Mouse (Mus musculus) layer of hippocampus, adult 9-10 months (tissue): ENCODE results near the gene Dcaf1.
A peak's percentile ranks its signal among the peaks of the same experiment; 100 is the strongest.

Experiments used
- DNase-seq: peaks from one replicate; pipeline ENCODE4 v3.0.0; 2022; ENCODE audit warnings: low spot score

Dcaf1 gene

DNA sequence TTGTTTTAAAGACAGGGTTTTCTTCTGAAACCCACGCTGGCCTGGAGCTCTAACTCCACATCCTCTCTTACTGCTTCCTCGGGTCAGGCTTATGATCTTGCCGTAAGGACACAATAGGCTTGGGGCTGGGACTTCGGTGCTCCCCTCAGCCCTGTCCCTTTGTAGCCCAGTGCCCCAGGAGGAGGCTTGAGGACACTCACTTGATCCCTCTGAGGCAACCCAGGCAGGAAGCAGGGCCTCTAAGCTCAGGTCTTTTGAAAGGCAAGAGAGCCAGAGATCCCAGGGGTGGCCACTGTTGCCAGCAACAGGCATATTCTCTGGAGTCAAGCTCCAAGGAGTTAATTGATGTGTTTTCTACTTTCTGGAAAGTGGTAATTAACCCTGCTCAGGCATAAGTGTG, 57.8 kb downstream of the Dcaf1 start:
- no peak for DNase-seq

DNA sequence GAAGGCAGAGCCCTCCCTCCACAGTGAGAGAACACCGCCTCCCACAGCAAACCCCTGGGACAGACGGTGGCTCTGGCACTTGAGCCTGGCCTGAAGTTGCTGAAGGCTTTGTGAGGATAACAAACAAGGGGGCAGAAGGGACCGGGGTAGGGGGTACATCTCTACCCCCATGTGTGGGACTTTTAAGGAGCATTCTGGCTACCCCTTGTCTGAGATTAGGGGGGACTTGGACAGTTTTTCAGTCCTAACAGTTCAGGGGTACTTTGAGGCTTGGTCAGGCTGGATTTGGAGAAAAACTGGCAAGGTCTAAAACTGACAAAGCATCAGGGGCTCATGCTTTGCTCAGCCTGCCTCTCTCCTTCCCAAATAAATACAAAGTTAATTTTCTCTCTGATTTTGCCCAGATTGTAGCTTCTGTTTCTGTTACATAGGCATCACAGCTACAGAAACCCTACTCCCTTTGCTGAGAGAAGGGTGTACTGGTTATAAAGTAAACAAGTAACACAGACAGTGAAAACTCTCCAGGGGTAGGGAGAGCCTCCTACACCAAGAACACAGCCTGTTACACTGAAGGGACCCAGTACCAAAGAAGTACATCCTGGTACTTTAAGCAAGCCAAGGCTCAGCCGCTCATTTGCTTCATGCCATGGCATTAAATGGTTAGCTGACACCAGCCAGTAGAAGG, 59.5 kb downstream of the Dcaf1 start:
- no peak for DNase-seq

DNA sequence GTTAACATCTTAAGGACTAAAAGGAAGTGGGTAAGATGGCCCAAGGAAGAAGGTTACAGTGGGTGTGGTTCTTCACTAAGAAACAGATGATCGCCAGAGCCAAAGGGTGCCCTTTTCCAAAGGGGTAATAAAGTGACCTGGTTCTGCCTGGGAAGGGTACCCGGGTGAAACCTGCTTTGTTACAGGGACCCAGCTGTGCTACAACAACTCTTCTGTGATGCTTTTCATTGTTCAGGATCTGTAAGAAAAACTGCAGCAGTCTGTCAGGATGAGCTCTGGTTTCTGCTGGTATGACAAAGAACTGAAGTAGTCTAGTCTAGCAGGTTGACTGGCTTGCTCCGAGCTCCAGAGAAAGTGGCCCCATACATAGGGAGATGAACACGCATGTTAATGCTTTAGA, 60.5 kb downstream of the Dcaf1 start:
- no peak for DNase-seq

DNA sequence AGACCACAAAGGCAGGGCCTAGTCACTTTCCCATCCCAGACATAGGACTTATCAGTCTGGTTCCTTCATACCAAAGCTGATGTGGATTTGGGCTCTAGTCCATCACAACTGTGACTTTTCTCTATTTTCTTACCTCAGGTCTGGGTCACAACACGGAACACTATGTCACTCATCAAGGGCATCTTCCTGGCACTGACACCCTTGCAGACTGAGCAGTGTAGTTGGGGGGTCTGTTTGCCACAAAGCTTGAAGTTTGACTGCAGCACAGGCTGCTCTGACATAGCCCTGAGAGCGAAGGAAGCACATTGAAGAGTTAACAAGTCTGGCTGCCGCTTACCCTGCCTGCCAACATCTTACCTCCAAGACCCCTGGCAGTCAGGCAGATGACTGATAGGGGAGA, 61.4 kb downstream of the Dcaf1 start:
- no peak for DNase-seq

DNA sequence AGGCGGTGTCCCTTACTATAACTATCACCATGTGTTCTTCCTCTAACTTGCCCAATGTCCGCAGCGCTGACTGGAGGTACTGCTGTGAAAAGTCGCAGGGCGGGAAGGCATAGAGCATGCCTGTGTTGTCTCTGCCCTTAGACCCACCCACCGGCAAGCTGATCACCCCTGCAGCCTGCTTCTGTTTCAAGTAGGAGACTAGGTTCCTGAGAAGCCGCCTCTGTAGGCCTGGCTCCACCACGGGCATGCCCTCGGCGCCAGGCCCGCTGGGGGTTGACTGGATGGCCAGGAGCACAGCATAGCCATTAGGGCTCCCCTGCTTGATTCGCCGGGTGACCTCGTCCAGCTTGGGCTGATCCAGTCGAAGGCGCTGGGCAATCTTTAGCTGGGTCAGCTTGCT, 62.6 kb downstream of the Dcaf1 start:
- DNase-seq: no peak

DNA sequence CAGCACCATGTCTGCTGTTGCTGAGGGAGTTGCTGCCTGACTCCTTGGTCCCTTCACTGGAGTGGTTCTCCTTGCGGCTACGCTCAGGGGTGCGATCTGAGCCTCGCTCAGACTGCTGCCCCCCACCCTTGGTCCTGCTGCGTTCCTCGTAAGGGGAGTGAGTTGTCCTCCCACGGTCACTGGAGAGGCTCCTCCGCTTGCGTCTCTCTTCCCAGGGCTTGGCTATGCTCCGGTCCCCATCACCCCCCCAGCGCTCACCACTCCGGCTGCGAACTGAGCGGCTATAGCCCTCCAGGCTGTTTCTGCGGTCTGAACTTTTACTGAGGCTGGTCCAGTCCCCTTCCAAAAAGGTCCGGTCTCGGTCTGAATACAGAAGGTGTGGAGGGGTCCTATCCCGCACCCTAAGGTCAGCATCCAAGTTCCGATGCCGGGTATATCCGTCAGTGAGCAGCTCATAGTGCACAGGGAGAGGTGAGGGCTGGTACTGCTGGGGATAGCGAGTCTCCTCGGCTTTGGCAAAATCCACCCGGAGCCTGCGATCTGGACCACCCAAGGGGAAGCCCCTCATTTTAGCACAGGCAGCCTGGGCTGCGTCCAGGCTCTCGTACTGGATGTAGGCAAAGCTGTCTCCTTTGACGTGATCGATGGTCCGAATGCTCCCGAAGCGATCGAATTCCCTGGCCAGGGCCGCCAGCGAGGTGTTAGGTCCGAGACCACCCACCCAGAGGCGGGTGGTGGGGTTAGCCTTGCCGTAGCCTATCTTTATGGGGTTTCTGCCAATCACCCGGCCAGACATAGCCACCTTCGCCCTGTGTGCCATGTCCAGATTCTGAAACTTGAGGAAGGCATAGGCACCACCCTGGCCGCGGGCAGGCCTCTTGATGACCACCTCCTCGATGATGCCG, 63.6 kb downstream of the Dcaf1 start:
- DNase-seq: no peak

DNA sequence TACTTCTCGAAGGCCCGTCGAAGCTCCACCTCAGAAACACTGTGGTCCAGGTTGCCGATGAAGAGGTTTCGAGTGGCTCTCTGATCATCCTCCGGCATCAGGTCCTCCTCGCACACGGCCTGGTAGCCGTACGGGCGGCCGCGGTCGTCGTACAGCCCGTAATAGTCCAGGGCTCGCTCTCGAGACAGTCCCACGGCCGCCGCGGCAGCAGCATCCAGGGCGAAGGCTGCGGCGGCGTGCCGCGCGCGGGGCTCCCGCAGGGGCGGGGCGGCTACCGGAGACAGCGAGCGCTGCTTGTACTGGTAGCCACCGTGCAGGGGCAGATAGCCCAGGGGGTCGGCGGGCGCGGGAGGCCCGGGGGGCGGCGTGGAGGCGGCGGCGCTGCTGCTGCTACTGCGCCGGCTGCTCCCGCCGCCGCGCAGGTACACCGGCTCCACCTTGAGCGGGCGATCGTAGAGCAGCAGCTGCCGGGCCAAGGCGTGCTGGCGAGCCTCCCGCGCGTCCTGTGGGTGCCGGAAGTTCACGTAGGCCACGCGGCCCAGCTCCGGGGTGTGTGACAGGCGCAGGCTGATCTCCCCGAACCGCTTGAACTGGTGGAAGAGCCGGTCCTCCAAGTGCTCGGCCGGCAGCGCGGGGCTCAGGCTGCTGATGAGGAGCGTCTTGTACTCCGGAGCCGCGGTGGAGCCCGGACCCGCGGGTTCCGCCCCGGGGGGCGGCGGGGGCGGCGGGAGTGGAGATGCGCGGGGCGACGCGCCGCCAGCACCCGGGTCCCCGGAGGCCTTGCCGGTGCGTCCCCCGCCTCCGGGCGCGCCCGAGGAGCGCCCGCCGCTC, 64.4 kb downstream of the Dcaf1 start:
- DNase-seq: no peak

DNA sequence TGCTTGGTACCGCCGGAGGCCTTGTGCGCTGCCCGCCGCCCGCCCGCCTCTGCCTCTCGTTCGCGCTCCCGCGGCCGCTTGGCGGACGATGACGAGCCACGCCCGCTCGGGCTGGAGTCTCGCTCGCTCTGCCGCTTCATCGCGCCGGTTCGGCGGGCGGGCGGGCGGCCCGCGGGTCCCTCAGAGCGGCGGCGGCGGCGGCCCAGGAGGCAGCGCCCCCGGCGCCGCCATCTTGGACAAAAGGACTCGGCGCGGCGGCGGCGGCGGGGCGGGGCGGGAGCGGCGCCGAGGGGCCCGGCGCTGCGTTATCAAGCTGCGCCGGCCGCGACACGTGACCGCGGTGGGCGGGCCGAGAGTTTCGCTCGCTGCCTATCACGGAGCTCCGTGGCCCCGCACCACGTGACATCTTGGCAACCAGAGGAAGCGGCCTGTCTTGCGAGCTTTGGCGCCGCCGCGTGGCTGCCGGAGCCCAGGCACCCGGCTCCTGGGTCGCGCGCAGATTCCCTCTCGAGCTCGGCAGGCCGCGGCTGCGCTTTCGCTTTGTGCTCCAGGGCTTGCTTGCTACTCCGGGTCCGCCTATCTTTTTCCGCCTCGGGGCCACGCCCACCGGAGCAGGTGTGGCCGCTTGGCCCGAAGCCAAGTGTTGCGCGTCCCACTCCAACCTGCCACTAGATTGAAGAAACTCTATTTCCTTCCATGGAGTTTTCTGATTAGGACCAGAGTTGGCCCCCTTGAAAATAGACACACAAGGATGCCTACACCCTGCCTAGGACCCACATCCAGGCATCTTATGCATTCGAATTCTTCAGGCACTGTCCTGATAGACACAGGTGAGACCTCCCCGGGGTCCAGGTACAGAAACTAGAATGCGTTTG, 65.4 kb downstream of the Dcaf1 start, which contains the start of gene Rbm15b:
Gene Rbm15b, minus strand, starts transcription at position 601 of the 875 bp plus-strand sequence.
- DNase-seq: peak; percentile 92

DNA sequence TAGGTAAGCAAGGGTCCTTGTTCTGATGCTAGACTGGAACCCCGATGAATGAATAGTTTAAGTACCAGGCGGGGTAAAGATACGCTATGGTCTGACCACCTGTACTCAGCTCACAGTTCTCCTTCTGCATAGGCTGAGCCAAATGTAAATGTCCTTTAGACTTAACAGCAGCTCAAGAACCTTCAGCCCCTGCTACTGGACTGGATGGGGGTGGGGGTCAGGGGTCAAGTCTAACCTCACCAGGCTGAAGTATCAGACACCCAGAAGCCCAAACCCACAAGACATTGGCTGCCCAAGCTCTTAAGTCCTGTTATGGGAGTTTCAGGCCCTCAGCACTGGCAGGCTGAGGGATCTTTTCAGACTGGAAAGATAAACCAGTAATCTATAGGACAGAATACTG, 66.7 kb downstream of the Dcaf1 start:
- DNase-seq: no peak

DNA sequence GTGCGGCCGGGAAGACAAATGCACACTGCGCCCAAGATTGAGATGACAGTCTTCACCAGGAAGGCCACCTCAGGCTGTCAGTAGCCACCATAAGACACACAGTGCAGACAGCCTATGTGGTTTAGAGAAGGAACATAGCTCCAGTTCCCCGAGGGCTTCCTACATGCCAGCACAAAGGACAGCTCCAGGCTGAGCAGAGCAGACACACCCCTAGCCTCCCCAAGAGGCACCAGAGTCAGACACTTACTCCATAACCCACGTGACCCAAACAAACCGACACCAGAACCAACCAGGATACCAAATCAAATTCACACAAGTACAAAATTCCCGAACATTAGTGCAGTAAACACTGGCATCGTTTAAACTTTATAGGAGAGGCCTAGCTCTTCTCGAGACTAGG, 67.6 kb downstream of the Dcaf1 start:
- DNase-seq: no peak

DNA sequence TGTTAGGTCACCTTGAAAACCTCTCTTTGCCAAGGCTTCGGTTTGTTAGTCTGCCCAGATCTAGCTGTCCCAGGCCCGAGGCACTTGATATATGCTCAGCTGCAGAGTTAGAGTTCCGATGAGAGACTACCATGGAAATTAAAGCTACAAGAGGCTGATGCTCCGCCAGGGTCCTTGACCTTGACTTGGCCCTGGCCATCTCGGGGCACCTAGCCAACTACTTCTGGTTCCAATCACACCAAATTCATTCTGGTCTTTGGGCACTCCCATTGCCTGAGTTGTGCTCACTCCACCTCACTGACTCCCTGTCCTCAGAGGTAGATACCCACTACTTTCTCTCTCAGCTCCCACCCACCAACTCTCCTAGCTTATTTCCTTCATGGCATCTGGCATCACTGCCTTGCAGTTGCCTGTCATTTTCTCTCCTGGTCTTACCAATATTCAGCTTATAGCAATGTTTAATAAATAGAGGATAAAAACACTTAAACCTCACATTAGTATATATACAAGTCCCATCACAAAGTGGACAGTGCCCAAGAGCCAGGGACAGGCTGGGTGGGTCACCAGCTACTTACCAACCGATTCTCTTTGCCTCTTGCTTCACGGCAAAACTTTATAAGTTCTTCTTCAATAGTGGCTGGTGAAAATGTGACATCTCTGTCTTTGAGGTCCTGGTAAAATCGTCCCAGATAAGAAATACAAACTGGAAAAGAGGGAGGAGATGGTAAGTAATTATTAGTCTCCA, 69.0 kb downstream of the Dcaf1 start:
- DNase-seq: no peak

DNA sequence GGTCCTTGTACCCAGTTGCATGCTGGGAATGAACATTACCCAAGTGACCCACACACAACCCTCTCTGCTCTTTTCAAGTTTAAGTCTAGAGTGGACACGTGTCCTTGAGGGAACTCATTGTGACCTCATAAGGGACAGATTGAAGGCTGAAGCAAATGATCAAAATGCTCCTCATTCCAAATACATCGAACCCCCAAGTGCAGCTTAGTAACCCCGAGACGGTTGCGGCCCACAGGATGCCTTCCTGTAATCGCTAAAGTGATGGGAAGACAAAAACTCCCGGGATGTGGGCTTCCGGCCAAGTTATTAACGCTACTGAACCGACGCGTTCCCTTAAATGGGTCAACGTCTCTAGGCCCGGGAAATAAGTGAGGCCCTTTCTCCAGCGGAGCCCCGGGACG, 69.7 kb downstream of the Dcaf1 start:
- no peak for DNase-seq

DNA sequence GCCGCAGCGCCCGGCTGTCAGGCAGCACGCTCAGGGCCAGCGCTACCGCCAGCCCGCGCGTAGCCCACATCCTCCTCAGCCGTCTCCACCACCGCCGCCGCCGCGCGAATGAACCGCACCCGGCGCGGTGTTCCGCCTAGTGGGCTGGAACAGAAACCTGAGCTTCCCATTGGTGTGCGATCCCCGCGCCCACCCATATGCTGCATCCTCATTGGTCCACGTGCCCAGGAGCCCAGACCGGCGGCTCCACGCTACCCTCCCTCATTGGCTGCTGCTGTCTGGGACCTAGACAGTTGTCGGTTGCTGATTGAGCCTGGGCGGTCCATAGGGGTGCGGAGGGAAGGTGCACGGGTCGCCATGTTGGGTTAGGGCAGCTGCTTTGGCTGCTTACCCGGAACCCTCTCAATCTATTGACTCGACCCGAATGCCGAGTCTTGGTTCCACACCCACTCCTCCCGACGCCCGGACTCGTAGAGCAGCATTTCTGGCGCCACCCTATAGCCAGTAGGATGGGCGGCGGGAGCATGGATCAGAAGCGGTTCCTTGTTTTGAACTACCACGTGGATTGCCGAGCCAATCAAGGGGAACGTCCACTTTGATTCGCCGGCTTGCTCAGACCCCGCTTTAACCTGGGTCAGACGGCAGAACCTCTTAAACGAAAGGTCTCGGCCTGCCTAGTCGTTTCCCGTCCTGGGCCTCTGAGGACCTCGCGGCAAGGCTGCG, 70.3 kb downstream of the Dcaf1 start, which contains the start of gene Manf:
Gene Manf, minus strand, starts transcription at position 151 of the 723 bp plus-strand sequence.
- DNase-seq: peak; percentile 95

DNA sequence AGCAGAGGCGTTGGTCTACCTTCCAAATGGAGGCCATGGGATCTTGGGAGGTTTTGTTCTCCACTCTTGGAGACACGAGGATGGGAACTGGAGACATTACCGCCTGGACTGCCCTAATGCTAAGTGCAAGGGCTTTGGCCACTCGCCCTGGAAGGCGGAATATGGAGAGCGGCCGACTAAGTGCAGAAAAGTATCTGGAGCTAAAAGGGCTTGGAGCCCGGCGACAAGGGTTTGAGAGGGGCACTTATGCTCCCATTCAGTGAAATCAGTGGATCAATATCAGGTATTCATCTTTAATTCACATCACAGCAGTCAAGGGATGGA, 70.8 kb downstream of the Dcaf1 start:
- no peak for DNase-seq

DNA sequence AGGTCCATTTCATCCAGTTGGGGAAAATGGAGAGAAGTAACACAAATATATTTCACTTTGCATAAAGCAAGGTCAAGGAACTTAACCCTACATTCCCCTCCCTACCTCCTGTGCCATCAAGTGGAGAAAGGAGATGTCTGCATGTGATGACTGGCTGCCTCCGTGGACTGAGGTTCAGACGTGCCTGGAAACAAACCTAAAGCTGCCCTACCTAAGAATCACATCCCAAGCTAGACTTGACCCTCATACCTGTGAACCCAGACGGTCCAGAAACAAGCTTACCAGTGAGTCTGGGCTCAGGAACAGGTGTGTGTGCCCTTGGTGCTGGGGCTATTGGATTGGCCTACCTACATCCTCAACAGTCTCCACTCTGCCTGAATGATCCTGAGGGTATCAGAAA, 71.7 kb downstream of the Dcaf1 start:
- no peak for DNase-seq

DNA sequence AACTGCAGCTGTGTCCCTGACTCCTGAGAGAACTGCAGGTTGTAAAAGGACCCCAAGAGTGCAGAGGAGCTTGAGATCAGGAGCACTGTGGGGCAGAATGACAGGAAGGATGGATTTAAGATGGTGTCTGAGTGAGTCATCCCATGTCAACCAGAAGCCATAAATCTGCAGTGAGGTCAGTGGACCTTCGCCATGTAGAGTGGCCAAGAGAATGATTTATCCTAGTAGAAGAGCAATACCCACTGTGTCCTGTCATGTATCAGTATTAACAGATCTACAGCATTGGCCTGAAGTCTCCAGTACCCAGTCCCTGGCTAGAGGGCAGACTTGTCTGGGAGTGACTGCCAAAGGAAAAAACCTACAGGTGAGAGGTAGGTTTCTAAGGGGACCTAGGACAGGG, 77.2 kb downstream of the Dcaf1 start:
- no peak for DNase-seq

DNA sequence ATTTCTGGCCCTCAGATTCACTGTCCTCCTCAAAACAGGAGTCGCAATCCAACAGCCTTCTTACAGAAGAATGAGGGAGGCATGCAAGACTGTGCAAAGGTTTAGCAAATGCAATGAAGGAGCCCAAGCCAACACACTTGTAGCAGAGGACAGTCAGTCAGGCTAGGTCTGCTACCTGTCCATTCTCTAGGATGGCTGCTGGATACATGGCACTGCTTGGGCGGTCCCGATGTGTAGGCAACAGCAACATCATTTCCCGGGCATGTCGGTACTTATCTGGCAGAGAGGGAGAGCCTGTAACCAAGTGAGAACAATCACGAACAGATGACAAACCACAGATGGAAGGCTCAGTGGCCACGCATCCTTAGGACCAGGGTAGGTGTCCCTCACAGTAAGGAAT, 79.9 kb downstream of the Dcaf1 start:
- DNase-seq: no peak

DNA sequence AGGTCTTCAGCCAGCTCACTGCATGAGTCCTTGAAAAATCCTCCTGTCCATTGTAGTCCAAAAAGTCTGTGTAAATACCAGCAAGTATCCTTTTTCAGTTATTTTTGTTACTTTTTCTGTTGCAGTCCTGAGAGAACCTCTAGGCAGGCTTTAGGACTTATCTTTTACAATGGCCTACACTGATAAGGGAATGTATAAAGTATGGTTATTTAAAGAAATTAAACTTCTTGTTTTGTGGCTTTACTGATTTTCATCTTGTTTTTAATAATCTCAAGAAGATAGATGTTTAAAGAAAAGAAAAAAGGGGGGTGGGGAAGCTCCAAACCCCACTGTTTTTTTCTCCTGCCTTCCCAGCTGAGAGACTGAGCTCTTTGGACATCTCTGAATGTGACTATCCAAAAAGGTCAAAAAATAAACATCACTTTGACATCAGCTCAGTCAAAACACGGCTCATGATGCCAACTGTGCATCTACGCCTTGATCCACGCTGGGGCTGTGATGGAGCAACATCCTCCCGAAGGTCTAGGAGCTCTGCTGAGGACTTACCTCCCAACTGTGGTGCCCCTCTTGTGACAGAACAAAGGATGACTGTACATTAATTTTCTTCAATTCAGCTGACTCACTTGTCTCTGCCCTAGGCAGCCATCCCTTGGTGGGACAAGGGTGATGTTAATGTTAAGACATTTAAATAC, 81.6 kb downstream of the Dcaf1 start:
- DNase-seq: no peak

DNA sequence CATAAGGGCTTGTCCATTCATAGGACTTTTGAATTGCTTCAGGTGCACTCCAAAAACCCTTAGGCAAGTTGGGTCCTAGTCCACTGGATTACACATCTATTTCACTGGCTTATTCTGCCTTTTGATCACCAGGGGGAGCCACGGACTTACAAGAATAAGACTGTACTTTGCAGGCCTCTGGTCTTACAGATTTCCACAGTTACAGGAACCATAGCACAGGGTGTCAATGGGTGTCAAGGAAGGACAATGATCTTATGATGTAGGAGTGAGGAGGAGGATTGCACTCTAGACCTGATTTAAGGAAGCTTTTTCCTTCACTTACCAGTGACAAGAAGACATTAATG, 82.1 kb downstream of the Dcaf1 start:
- DNase-seq: no peak

DNA sequence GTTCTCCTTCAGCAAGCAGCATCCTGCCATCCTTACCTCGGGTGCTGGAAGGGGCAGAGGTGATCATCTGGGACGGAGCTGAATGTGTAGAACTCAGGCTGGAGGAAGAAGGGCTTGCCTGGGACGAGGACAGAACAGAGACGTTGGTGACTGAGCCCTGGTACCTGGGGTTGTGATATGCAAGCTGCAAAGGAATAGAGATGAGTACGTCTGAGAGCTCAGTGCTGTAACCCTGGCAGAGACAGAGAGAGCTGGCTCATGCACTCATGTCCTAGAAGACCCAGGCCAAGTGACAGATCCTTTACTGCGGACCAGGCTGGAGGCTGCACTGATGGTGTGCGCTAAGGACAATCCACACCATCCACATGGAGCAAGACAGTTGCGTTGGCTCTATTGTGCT, 84.9 kb downstream of the Dcaf1 start:
- no peak for DNase-seq
